Mouse (Mus musculus) left cerebral cortex, adult 2 months (tissue): ENCODE measurements at regions not wholly inside any gene's neighbourhood (a gene's known extent, or its start where the extent isn't known, plus 50 kb on each side); places are given as distances from the start of the nearest gene placed in this dataset.
"Not testable (repeated sequence)": the region's sequence is repeated elsewhere in the genome, so short reads cannot be mapped to it uniquely, and the experiment has no call there.

Experiments
- DNase-seq, 2 experiments: peaks; one replicate each; pipeline ENCODE4 v3.0.0; 2021 to 2022; ENCODE audit warnings: low spot score in 2 of 2, mixed read lengths in 1 of 2; ENCODE audit errors: extremely low spot score in 1 of 2
- H3K27ac ChIP-seq: fragments of 200-600 bp; 2 replicates; pipeline ENCODE4 v1.8.1; 2022
- H3K4me3 ChIP-seq: fragments of 200-600 bp; 2 replicates; pipeline ENCODE4 v1.8.1; 2022
- CTCF ChIP-seq: fragments of 200-600 bp; IDR thresholded peaks from 2 replicates; pipeline ENCODE4 v1.8.1; 2022; ENCODE audit warnings: antibody characterized with exemption, mild to moderate bottlenecking, moderate library complexity
- intact Hi-C: fragments of 180-260 bp; cut with DNase I; formaldehyde crosslinking; loops from one replicate; pipeline ENCODE4 v1.15.1; 2025

GRCm38 (mm10) chr1:154032669-154033099 is 132.7 kb upstream of the Teddm2 start:
- peak; percentile 82 for TF ChIP-seq CTCF
- H3K4me3 ChIP-seq: no peak overlapping the region
- DNase-seq: peak; percentile 72 to 75
- H3K27ac ChIP-seq: peak overlapping the region; percentile 57
- intact Hi-C loops: loop anchor here (1.0 to 5.0 kb wide), 3 partner anchors 85 to 148 kb away; no protein-coding TSS in a partner anchor

GRCm38 (mm10) chr1:154033958-154034606 is 134.1 kb upstream of the Teddm2 start:
- H3K27ac ChIP-seq: peak overlapping the region; percentile 66
- no peak for TF ChIP-seq CTCF

GRCm38 (mm10) chr1:154036729-154037270 is 136.8 kb upstream of the Teddm2 start:
- intact Hi-C loops: no loop called here
- no peak for TF ChIP-seq CTCF
- Histone ChIP-seq H3K27ac (no peak overlapping the region), H3K4me3 (no peak overlapping the region)
- no peak for DNase-seq

More at GRCm38 (mm10) chr1:154033958-154034606, 134.1 kb upstream of the Teddm2 start:
- peak in 1 of 2 experiments; percentile 17 for DNase-seq
- intact Hi-C loops: loop anchor here (2.0 to 5.0 kb wide), 2 partner anchors 83 to 147 kb away; no protein-coding TSS in a partner anchor
- no peak overlapping the region for H3K4me3 ChIP-seq

- intact Hi-C loops: no loop called here
- no peak overlapping the region for H3K4me3 ChIP-seq
- no peak for DNase-seq
- H3K27ac ChIP-seq: no peak overlapping the region
- no peak for TF ChIP-seq CTCF
These were observed 138.2 kb upstream of the Teddm2 start for GRCm38 (mm10) chr1:154038241-154038640.

GRCm38 (mm10) chr1:154040907-154041306 is 140.9 kb upstream of the Teddm2 start:
- Histone ChIP-seq H3K27ac (no peak overlapping the region), H3K4me3 (no peak overlapping the region)
- TF ChIP-seq CTCF: no peak
- DNase-seq: no peak
- intact Hi-C loops: no loop called here

- H3K27ac ChIP-seq: no peak overlapping the region
- no peak overlapping the region for H3K4me3 ChIP-seq
- TF ChIP-seq CTCF: no peak
- DNase-seq: no peak
- intact Hi-C loops: no loop called here
These were observed 142.9 kb upstream of the Teddm2 start for GRCm38 (mm10) chr1:154042956-154043355.

- Histone ChIP-seq H3K27ac (peak overlapping the region; percentile 36; the same call in 1 of the 2 replicates), H3K4me3 (no peak overlapping the region)
- intact Hi-C loops: no loop called here
- peak in 1 of 2 experiments; percentile 19 for DNase-seq
- TF ChIP-seq CTCF: no peak
These were observed 144.7 kb upstream of the Teddm2 start for GRCm38 (mm10) chr1:154044712-154045111.

- TF ChIP-seq CTCF: no peak
- DNase-seq: no peak
- H3K27ac ChIP-seq: no peak overlapping the region
- H3K4me3 ChIP-seq: no peak overlapping the region
- intact Hi-C loops: no loop called here
These were observed 145.9 kb upstream of the Teddm2 start for GRCm38 (mm10) chr1:154045951-154046350.

GRCm38 (mm10) chr1:154053641-154054040 is 147.3 kb upstream of the Zfp648 start:
- intact Hi-C loops: no loop called here
- no peak for DNase-seq
- Histone ChIP-seq H3K4me3 (no peak overlapping the region), H3K27ac (no peak overlapping the region)
- TF ChIP-seq CTCF: no peak

- DNase-seq: no peak
- intact Hi-C loops: no loop called here
- Histone ChIP-seq H3K4me3 (no peak overlapping the region), H3K27ac (no peak overlapping the region)
- no peak for TF ChIP-seq CTCF
These were observed 146.1 kb upstream of the Zfp648 start for GRCm38 (mm10) chr1:154054874-154055273.

- H3K4me3 ChIP-seq, H3K27ac ChIP-seq, DNase-seq, intact Hi-C loops: not testable (repeated sequence)
These were observed 139.6 kb upstream of the Zfp648 start for GRCm38 (mm10) chr1:154061397-154061796.

GRCm38 (mm10) chr1:154061851-154062250 is 139.1 kb upstream of the Zfp648 start:
- no peak overlapping the region for H3K4me3 ChIP-seq
- TF ChIP-seq CTCF: no peak
- H3K27ac ChIP-seq: no peak overlapping the region
- no peak for DNase-seq
- intact Hi-C loops: no loop called here

- no peak for DNase-seq
- no peak overlapping the region for H3K27ac ChIP-seq
- intact Hi-C loops: no loop called here
- no peak overlapping the region for H3K4me3 ChIP-seq
- no peak for TF ChIP-seq CTCF
These were observed 138.3 kb upstream of the Zfp648 start for GRCm38 (mm10) chr1:154062666-154063065.
